Mouse (Mus musculus) embryonic facial prominence, embryonic 14.5 days (tissue): ENCODE measurements around the gene Crb1. TPM values are rescaled to one million over a fixed set of nuclear protein-coding genes. Genes with fewer than 3 reads are reported as not detected.
A peak's percentile ranks its signal among the peaks of the same experiment; 100 is the strongest.

Experiments
- ATAC-seq: fragments of 200-750 bp; cut with Nextera tagmentation; 2 replicates; pipeline ENCODE4 v1.8.0; 2017; ENCODE audit warnings: low read depth, moderate number of reproducible peaks, moderate TSS enrichment
- DNase-seq: peaks from one replicate; pipeline ENCODE4 v3.0.0-alpha.2; 2015; ENCODE audit warnings: low spot score
- H3K27ac ChIP-seq: fragments of 300-500 bp; sonication (generic); replicated peaks from 2 replicates; pipeline ENCODE4 v1.5.1; 2014; ENCODE audit warnings: low read depth, mild to moderate bottlenecking, low read length, moderate library complexity
- H3K27me3 ChIP-seq: fragments of 300-500 bp; sonication (generic); replicated peaks from 2 replicates; pipeline ENCODE4 v1.6.1; 2014; ENCODE audit warnings: low read length; ENCODE audit not compliant: control insufficient read depth, insufficient read depth
- H3K36me3 ChIP-seq: fragments of 300-500 bp; sonication (generic); 2 replicates; pipeline ENCODE4 v1.6.1; 2014; ENCODE audit warnings: low read length, mixed read lengths; ENCODE audit not compliant: control insufficient read depth, insufficient read depth
- H3K4me1 ChIP-seq: fragments of 300-500 bp; sonication (generic); 2 replicates; pipeline ENCODE4 v1.6.1; 2014; ENCODE audit warnings: antibody characterized with exemption, low read length; ENCODE audit not compliant: control insufficient read depth, insufficient read depth
- H3K4me2 ChIP-seq: fragments of 300-500 bp; sonication (generic); 2 replicates; pipeline ENCODE4 v1.6.1; 2014; ENCODE audit warnings: low read depth, mild to moderate bottlenecking, low read length, moderate library complexity, mixed read lengths
- H3K4me3 ChIP-seq: fragments of 300-500 bp; sonication (generic); 2 replicates; pipeline ENCODE4 v1.5.1; 2014; ENCODE audit warnings: low read depth, mild to moderate bottlenecking, low read length
- H3K9ac ChIP-seq: fragments of 300-500 bp; sonication (generic); 2 replicates; pipeline ENCODE4 v1.6.1; 2014; ENCODE audit warnings: low read depth, mild to moderate bottlenecking, low read length, moderate library complexity, mixed read lengths
- H3K9me3 ChIP-seq: fragments of 300-500 bp; sonication (generic); 2 replicates; pipeline ENCODE4 v1.6.1; 2016; ENCODE audit warnings: low read length; ENCODE audit not compliant: control insufficient read depth
- WGBS: fragments of 180-500 bp; shearing (Covaris S2); extraction: QIAGEN DNeasy Blood & Tissue Kit; methylation state at CpG from one replicate; pipeline ENCODE4 v1.1.7; 2014; 5-methylcytosine and 5-hydroxymethylcytosine counted together
- polyA plus RNA-seq: library from polyadenylated mRNA; unstranded; fragments of >200 nt; fragmentation: Nextera tagmentation; extraction: Ambion mirVana; gene quantifications from 2 replicates; pipeline ENCODE4 v1.2.1, GENCODE M21; 2014

The Crb1 gene
- polyA plus RNA-seq, 1 experiment from 2014 or later = 0.10 TPM

GRCm38 (mm10) chr1:139346602-139347371 lies 30.1 kb downstream of the Crb1 start:
- Histone ChIP-seq H3K36me3 (no peaks in the 10 kb centered on the region), H3K27me3 (no peaks in the 10 kb centered on the region), H3K27ac (0 out of 2 replicates have a peak overlapping the region, but pooled peaks have one; percentile 28), H3K4me2 (no peak overlapping the region), H3K9me3 (no peaks in the 10 kb centered on the region), H3K9ac (no peak overlapping the region), H3K4me1 (peaks cover 5% of the 10 kb centered on the region), H3K4me3 (no peak overlapping the region)
- 32% methylated on average over 11 of the region's 11 CpGs for WGBS
- peak; percentile 79 for DNase-seq
- peak; percentile 91 for ATAC-seq

- WGBS = 61% methylated on average over 6 of the region's 6 CpGs
- Histone ChIP-seq H3K4me3 (no peak overlapping the region), H3K9me3 (no peaks in the 10 kb centered on the region), H3K4me2 (no peak overlapping the region), H3K36me3 (no peaks in the 10 kb centered on the region), H3K27me3 (no peaks in the 10 kb centered on the region), H3K4me1 (peaks cover 5% of the 10 kb centered on the region), H3K27ac (0 out of 2 replicates have a peak overlapping the region, but pooled peaks have one; percentile 28), H3K9ac (no peak overlapping the region)
- ATAC-seq (no peak), DNase-seq (no peak)
Observed at GRCm38 (mm10) chr1:139346030-139346601, 30.8 kb downstream of the Crb1 start.

- ATAC-seq = 0 out of 2 replicates have a peak, but pooled peaks have one; percentile 60
- DNase-seq = peak; percentile 49
- H3K9ac ChIP-seq = no peak overlapping the region
Observed at GRCm38 (mm10) chr1:139340178-139340859, 36.6 kb downstream of the Crb1 start.

GRCm38 (mm10) chr1:139336997-139337396 lies 39.9 kb downstream of the Crb1 start:
- H3K9ac ChIP-seq = no peak overlapping the region
- 80% methylated on average over 2 of the region's 2 CpGs for WGBS
- ATAC-seq = no peak

More at GRCm38 (mm10) chr1:139340178-139340859, 36.6 kb downstream of the Crb1 start:
- H3K4me2 ChIP-seq = no peak overlapping the region
- H3K27me3 ChIP-seq = no peaks in the 10 kb centered on the region
- no peaks in the 10 kb centered on the region for H3K4me1 ChIP-seq
- WGBS = 0% methylated on average over 1 of the region's 2 CpGs
- H3K4me3 ChIP-seq = no peak overlapping the region
- H3K36me3 ChIP-seq = no peaks in the 10 kb centered on the region
- H3K27ac ChIP-seq = no peak overlapping the region
- no peaks in the 10 kb centered on the region for H3K9me3 ChIP-seq

GRCm38 (mm10) chr1:139328811-139329210 lies 48.1 kb downstream of the Crb1 start:
- Histone ChIP-seq H3K4me1 (no peaks in the 10 kb centered on the region), H3K9ac (no peak overlapping the region), H3K9me3 (no peaks in the 10 kb centered on the region), H3K27me3 (no peaks in the 10 kb centered on the region), H3K27ac (no peak overlapping the region), H3K4me2 (no peak overlapping the region), H3K4me3 (no peak overlapping the region), H3K36me3 (no peaks in the 10 kb centered on the region)
- 83% methylated on average over 1 of the region's 1 CpGs for WGBS
- ATAC-seq (no peak), DNase-seq (no peak)

More at GRCm38 (mm10) chr1:139336997-139337396, 39.9 kb downstream of the Crb1 start:
- Histone ChIP-seq H3K9me3 (no peaks in the 10 kb centered on the region), H3K4me1 (no peaks in the 10 kb centered on the region), H3K4me3 (no peak overlapping the region), H3K36me3 (no peaks in the 10 kb centered on the region), H3K27ac (no peak overlapping the region), H3K4me2 (no peak overlapping the region), H3K27me3 (no peaks in the 10 kb centered on the region)
- DNase-seq = no peak

GRCm38 (mm10) chr1:139328286-139328685 lies 48.6 kb downstream of the Crb1 start:
- no peaks in the 10 kb centered on the region for H3K27me3 ChIP-seq
- no peak overlapping the region for H3K27ac ChIP-seq
- 75% methylated on average over 5 of the region's 5 CpGs for WGBS
- H3K36me3 ChIP-seq = no peaks in the 10 kb centered on the region
- H3K4me2 ChIP-seq = no peak overlapping the region
- H3K4me1 ChIP-seq = no peaks in the 10 kb centered on the region
- no peak overlapping the region for H3K9ac ChIP-seq
- no peak overlapping the region for H3K4me3 ChIP-seq
- DNase-seq = no peak
- H3K9me3 ChIP-seq = no peaks in the 10 kb centered on the region
- ATAC-seq = no peak

GRCm38 (mm10) chr1:139325378-139325777 lies 51.5 kb downstream of the Crb1 start:
- no peak overlapping the region for H3K27ac ChIP-seq
- H3K9me3 ChIP-seq = no peaks in the 10 kb centered on the region
- no peaks in the 10 kb centered on the region for H3K27me3 ChIP-seq
- DNase-seq = no peak
- H3K4me3 ChIP-seq = no peak overlapping the region
- H3K9ac ChIP-seq = no peak overlapping the region
- no peaks in the 10 kb centered on the region for H3K4me1 ChIP-seq
- WGBS = 64% methylated on average over 2 of the region's 2 CpGs
- no peak for ATAC-seq
- H3K36me3 ChIP-seq = no peaks in the 10 kb centered on the region
- H3K4me2 ChIP-seq = no peak overlapping the region

GRCm38 (mm10) chr1:139319798-139320197 lies 57.1 kb downstream of the Crb1 start:
- 73% methylated on average over 6 of the region's 6 CpGs for WGBS
- no peaks in the 10 kb centered on the region for H3K9me3 ChIP-seq
- H3K4me2 ChIP-seq = no peak overlapping the region
- DNase-seq (no peak), ATAC-seq (no peak)
- H3K9ac ChIP-seq = no peak overlapping the region
- no peaks in the 10 kb centered on the region for H3K27me3 ChIP-seq
- H3K36me3 ChIP-seq = no peaks in the 10 kb centered on the region
- H3K4me1 ChIP-seq = no peaks in the 10 kb centered on the region
- no peak overlapping the region for H3K27ac ChIP-seq
- no peak overlapping the region for H3K4me3 ChIP-seq
